Mouse (Mus musculus) myocyte (in vitro differentiated cells): ENCODE measurements around the gene Atp5g1.

Source experiments
- POLR2A ChIP-seq: IDR thresholded peaks from one replicate; pipeline ENCODE4 v1.6.1; 2011; ENCODE audit warnings: low read depth, mild to moderate bottlenecking, control low read depth, moderate library complexity; ENCODE audit not compliant: insufficient read length
- TCF12 ChIP-seq: IDR thresholded peaks from one replicate; pipeline ENCODE4 v1.6.1; 2011; ENCODE audit warnings: mild to moderate bottlenecking, control low read depth; ENCODE audit not compliant: poor library complexity, insufficient read depth, severe bottlenecking

- TF ChIP-seq POLR2A (no peak), TCF12 (no peak)
Observed at GRCm38 (mm10) chr11:96064521-96065214, 10.8 kb downstream of the Atp5g1 start.
